Mouse (Mus musculus): ENCODE data around the gene Gm1993. TPM values are rescaled to one million over a fixed set of nuclear protein-coding genes. Genes with fewer than 3 reads are reported as not detected.
"Not testable (repeated sequence)": the region's sequence is repeated elsewhere in the genome, so short reads cannot be mapped to it uniquely, and the experiment has no call there.

Gene Gm1993
- polyA plus RNA-seq (2012; rRNA removed), result not detected in 2 replicates

- DNase-seq (ENCODE audit: low read depth), result not testable (repeated sequence)
These were observed at the start of gene Gm1993 for GRCm38 (mm10) chrX:25570352-25570751. Gm1993 (minus strand) TSS chrX:25570452.

Data from brain, embryonic 14.5 days (tissue).